Mouse (Mus musculus): ENCODE data around the gene Tmc8. TPM values are rescaled to one million over a fixed set of nuclear protein-coding genes. Genes with fewer than 3 reads are reported as not detected.

Gene Tmc8
- 0.50 and 0.93 TPM in 2 replicates for polyA plus RNA-seq (2015; fragmentation: Nextera tagmentation; extraction: Ambion mirVana)

DNA sequence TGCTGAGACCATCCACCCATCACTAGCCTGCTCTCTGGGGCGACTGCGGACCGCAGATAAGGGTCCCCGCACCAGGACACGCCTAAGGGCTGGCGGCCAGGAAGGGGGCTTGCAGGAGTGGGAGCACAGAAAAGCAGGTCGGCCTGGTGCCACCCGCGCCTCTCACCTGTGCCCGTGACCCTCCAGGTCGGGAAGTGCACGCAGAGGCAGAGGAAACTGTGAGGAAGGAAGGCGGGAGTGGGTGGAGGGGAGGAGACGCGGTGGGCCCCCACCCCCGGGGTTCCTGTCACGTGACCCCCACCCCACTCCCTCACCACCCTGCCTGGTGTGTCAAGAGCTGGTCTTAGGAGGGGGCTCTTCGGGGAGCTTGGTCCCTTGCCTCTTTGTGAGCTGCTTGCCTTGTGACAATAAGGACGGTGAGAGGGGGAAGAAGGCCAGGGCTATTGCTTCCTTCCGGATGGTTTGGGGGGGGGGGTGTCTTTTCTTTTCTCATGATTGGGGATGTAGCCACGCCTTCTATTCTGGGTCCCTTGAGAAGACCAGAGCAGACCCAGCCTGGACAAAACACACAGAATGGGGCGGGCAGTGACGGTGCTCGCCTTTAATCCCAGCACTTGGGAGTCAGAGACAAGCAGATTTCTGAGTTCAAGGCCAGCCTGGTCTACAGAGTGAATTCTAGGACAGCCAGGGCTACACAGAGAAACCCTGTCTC, at the start of gene Tmc8, which contains the start of gene Tmc6:
Gene Tmc8, plus strand, starts transcription at position 84 of the 712 bp plus-strand sequence.
Gene Tmc6, minus strand, starts transcription at position 206 of the 712 bp plus-strand sequence.

DNA sequence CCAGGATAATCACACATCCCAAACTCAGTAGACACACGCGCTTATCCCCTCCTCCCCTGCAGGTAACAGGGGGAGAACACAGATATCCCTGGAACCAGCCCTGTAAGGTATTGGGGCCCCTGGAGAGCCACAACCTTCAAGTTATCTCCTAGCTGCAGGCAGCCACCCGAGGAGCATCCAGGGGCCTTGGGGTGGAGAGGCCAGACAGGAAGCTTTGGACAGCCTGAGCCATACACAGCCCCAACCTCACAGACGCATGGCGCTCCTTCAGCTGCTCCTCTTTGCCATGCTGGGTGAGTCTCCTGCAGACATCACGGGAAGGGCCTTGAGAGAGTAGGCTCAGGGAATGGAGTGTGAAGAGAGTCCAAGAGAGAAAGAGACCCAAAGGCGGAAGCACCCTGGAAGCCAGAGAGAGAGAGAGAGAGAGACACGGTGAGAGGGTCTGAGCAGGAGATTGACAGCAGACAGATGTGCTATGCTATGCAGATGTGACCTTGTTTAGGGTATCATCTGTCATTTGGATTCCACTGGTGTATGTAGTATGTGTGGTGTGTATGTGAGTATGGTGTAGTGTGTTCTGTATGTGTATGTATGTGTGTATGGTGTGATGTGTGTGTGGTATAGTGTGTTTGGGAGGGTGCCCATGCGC, 15.8 kb downstream of the Tmc8 start, which contains the start of gene 6030468B19Rik:
Gene 6030468B19Rik, plus strand, starts transcription at position 150 of the 649 bp plus-strand sequence.

DNA sequence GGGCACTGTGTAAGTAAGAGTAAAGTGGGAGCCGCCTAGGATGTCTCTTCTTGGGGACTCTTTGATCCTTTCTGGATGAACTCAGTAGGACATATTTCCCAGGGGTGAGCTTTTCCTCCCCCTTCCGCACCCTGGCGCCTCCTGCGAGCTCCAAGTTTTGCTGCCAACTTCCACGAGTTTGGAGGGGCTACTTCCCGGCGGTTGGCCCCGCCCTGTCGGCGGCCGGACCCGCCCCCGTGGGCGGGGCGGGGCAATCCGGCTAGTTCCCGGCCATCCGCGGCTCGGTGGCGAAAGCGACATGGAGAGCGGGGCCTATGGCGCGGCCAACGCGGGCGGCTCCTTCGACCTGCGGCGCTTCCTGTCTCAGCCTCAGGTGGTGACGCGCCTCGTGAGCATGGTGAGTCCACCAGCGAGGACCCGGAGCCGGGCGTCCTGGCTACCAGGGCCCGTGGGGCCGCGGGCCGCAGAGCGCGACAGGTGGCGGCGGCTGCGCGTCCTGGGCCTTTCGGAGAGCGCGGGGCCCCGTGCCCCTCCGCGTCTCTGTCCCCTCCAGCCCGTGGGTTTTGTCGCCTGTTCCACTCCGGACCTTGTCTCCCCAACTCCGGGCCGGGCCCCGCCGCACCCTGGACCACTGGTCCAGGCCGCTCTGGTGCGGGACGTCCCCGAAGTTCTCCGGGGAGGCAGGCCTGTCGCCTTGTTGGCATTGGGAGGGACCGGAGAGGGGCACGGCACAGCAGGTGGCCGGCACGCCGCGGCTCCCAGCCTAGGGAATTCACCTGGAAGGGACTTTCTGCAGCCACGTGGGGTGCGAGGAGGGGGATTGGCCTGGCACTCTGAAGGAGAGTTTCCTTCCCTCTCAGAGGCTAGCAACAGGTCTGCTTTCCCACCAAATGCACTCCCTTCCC, 27.8 kb downstream of the Tmc8 start, which contains the start of the genes Gm20708 and Syngr2:
Gene Gm20708, plus strand, starts transcription at position 262 of the 905 bp plus-strand sequence.
Gene Syngr2, plus strand, starts transcription at position 262 of the 905 bp plus-strand sequence.

DNA sequence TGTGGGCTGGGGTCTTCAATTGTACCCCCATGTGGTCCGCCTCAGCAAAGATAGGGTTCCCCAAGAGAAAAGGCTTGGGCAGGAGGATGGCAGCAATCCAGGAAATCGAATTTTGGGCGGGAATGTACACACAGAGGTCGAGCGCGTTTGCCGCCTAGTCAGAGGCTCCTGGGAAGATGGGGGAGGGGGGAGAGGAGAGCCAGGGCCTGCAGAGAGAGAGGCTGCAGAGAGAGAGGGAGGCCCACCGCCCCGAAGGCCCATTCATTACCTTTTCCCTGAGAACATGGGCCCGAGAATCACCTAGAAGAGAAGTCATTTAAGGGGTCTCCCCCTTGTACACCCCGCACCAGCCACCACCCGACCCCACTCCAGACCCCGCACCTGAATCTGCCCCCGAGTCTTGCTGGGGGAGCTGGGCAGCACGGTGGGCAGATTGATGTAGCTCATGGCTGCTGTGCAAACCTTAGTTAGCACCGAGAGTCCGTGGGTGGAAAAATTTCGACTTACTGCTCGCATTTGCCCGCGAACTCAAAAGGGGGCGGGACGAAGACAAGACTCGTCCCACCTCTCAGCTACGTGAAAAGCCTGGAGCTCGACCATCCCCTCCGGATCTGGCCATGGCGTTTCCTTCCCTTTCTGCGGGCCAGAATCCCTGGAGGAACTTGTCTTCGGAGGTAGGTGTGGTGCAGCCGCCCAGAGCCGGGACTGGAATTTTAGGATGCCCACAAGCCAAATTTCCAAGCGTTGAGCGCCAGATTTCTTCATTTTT, 43.6 kb downstream of the Tmc8 start, which contains the start of the genes Afmid and Tk1:
Gene Afmid, plus strand, starts transcription at position 592 of the 769 bp plus-strand sequence.
Gene Tk1, minus strand, starts transcription at position 760 of the 769 bp plus-strand sequence.

Other genes starting within 250 kb of the Tmc8 start
- gene Tnrc6c, start 127.8 kb upstream of the Tmc8 start, polyA plus RNA-seq (2015; fragmentation: Nextera tagmentation; extraction: Ambion mirVana) = 21.2 and 21.9 TPM in 2 replicates
- 4.0 and 5.3 TPM in 2 replicates for gene Tmc6, start 122 bp downstream of the Tmc8 start, polyA plus RNA-seq (2015; fragmentation: Nextera tagmentation; extraction: Ambion mirVana)
- not detected in 2 replicates for gene 6030468B19Rik, start 15.6 kb downstream of the Tmc8 start, polyA plus RNA-seq (2015; fragmentation: Nextera tagmentation; extraction: Ambion mirVana)
- gene Gm20708, start 27.6 kb downstream of the Tmc8 start, polyA plus RNA-seq (2015; fragmentation: Nextera tagmentation; extraction: Ambion mirVana) = 1.5 and 2.5 TPM in 2 replicates
- 21.2 and 22.2 TPM in 2 replicates for gene Syngr2, start 27.6 kb downstream of the Tmc8 start, polyA plus RNA-seq (2015; fragmentation: Nextera tagmentation; extraction: Ambion mirVana)
- 7.0 and 8.4 TPM in 2 replicates for gene Afmid, start 43.8 kb downstream of the Tmc8 start, polyA plus RNA-seq (2015; fragmentation: Nextera tagmentation; extraction: Ambion mirVana)
- gene Tk1, start 44.0 kb downstream of the Tmc8 start, polyA plus RNA-seq (2015; fragmentation: Nextera tagmentation; extraction: Ambion mirVana) = 6.9 and 12.0 TPM in 2 replicates
- 18.7 and 20.4 TPM in 2 replicates for gene Birc5, start 67.2 kb downstream of the Tmc8 start, polyA plus RNA-seq (2015; fragmentation: Nextera tagmentation; extraction: Ambion mirVana)
- 0.15 and 0.20 TPM in 2 replicates for gene Tmem235, start 78.7 kb downstream of the Tmc8 start, polyA plus RNA-seq (2015; fragmentation: Nextera tagmentation; extraction: Ambion mirVana)
- gene Tha1, start 91.4 kb downstream of the Tmc8 start, polyA plus RNA-seq (2015; fragmentation: Nextera tagmentation; extraction: Ambion mirVana) = 4.4 and 5.4 TPM in 2 replicates
- gene Socs3, start 188.0 kb downstream of the Tmc8 start, polyA plus RNA-seq (2015; fragmentation: Nextera tagmentation; extraction: Ambion mirVana) = 4.5 TPM in 2 replicates
- 57.9 and 67.0 TPM in 2 replicates for gene Pgs1, start 204.2 kb downstream of the Tmc8 start, polyA plus RNA-seq (2015; fragmentation: Nextera tagmentation; extraction: Ambion mirVana)